ENCODE assay signal across 7 mouse cellular contexts in genomic region chr7:100029307-100029706, GRCm38 (mm10). TPM values are rescaled to one million over a fixed set of nuclear protein-coding genes. Genes with fewer than 3 reads are reported as not detected.
DNase-seq lines count a peak whose midpoint lies in the region; ATAC-seq lines count a peak whose summit lies in the region.

No protein-coding gene starts in this region.

- no peak overlapping the region for H3K4me2 ChIP-seq in liver, embryonic 12.5 days

- no peaks in the 10 kb centered on the region for H3K9me3 ChIP-seq in liver, embryonic 12.5 days (replicated peaks)

- no peak for ATAC-seq in liver, embryonic 12.5 days

- H3K4me1 ChIP-seq in liver, embryonic 12.5 days = no peaks in the 10 kb centered on the region

- peak; percentile 29 for DNase-seq in liver
- DNase-seq in NIH3T3 (ENCODE audit: low read depth) = peak; percentile 56
- DNase-seq in embryo, embryonic 9.5 days (ENCODE audit: extremely low spot score) = peak; percentile 38
- peak; percentile 61 for DNase-seq in retina, postnatal 1 day
- no peak for DNase-seq in right cerebral cortex, adult 18-20 months
- no peak for DNase-seq in left cerebral cortex, postnatal 25 days (ENCODE audit: low spot score in 2 of 2)

- H3K27ac ChIP-seq in liver, embryonic 12.5 days = no peak overlapping the region

- intact Hi-C loops in left cerebral cortex, postnatal 25 days (cut with DNase I) = no loop called here

- WGBS in liver, embryonic 12.5 days (ENCODE audit: insufficient replicate concordance) = 17% methylated on average over 3 of the region's 3 CpGs

- no peaks in the 10 kb centered on the region for H3K36me3 ChIP-seq in liver, embryonic 12.5 days

- no peak overlapping the region for H3K9ac ChIP-seq in liver, embryonic 12.5 days

- peaks cover 9% of the 10 kb centered on the region for H3K27me3 ChIP-seq in liver, embryonic 12.5 days (replicated peaks)

- no peak overlapping the region for H3K4me3 ChIP-seq in liver, embryonic 12.5 days

RNA-seq across cellular contexts. Expression of gene Chrdl2, which starts 23.3 kb away (rescaled TPM):
- polyA plus RNA-seq in liver, embryonic 12.5 days (2016; fragmentation: Nextera tagmentation; extraction: Ambion mirVana) = 0.11 and 0.30 TPM in 2 replicates
- total RNA-seq in left cerebral cortex, postnatal 25 days (2021) = under 1 TPM in 1 of 2 experiments, not detected in 1; 0.41 TPM

RNA-seq across cellular contexts. Expression of gene Rnf169, which starts 49.1 kb away (rescaled TPM):
- polyA plus RNA-seq in liver, embryonic 12.5 days (2016; fragmentation: Nextera tagmentation; extraction: Ambion mirVana) = 2.1 and 2.3 TPM in 2 replicates
- total RNA-seq in left cerebral cortex, postnatal 25 days (2021) = 10 to 100 TPM; 45.6 to 50.8 TPM

Comparison
In these comparisons a context has a peak if more than half of its experiments do, and no peak if none do; other contexts are left out.
1. DNase-seq: peak in liver (single experiment), NIH3T3 (single experiment), embryo, embryonic 9.5 days (single experiment) and retina, postnatal 1 day (single experiment); none in right cerebral cortex, adult 18-20 months (single experiment) and left cerebral cortex, postnatal 25 days (0 of 2).